In genomic region chr1:166308471-166308850, GRCm38 (mm10) we compare ENCODE assay signal across 8 mouse cellular contexts. TPM values are rescaled to one million over a fixed set of nuclear protein-coding genes. Genes with fewer than 3 reads are reported as not detected.
DNase-seq lines count a peak whose midpoint lies in the region; ATAC-seq and TF ChIP-seq lines count a peak whose summit lies in the region.

No protein-coding gene starts in this region.

- TF ChIP-seq EP300 in heart, postnatal 0 days (IDR thresholded peaks at IDR 0.05; ENCODE audit: low read depth), result no peak

- 21% methylated on average over 5 of the region's 5 CpGs for WGBS in heart, postnatal 0 days
- 15% methylated on average over 5 of the region's 5 CpGs for WGBS in embryonic facial prominence, embryonic 11.5 days
- WGBS in hindbrain, embryonic 14.5 days, result 14% methylated on average over 5 of the region's 5 CpGs
- WGBS in midbrain, embryonic 13.5 days, result 27% methylated on average over 5 of the region's 5 CpGs

- no peaks in the 10 kb centered on the region for H3K9me3 ChIP-seq in heart, postnatal 0 days (replicated peaks; ENCODE audit: control insufficient read depth, low read length)
- no peaks in the 10 kb centered on the region for H3K9me3 ChIP-seq in embryonic facial prominence, embryonic 11.5 days (replicated peaks; ENCODE audit: control insufficient read depth, low read length)
- no peaks in the 10 kb centered on the region for H3K9me3 ChIP-seq in hindbrain, embryonic 14.5 days (ENCODE audit: control insufficient read depth, low read length)
- no peaks in the 10 kb centered on the region for H3K9me3 ChIP-seq in midbrain, embryonic 13.5 days

- no peak for TF ChIP-seq CTCF in heart, postnatal 0 days (IDR thresholded peaks at IDR 0.05; ENCODE audit: low read depth)

- H3K27ac ChIP-seq in heart, postnatal 0 days (ENCODE audit: low read depth), result no peak overlapping the region
- no peak overlapping the region for H3K27ac ChIP-seq in embryonic facial prominence, embryonic 11.5 days (replicated peaks; ENCODE audit: low read depth, low read length)
- no peak overlapping the region for H3K27ac ChIP-seq in hindbrain, embryonic 14.5 days
- peak overlapping the region; percentile 68; the same call in 1 of the 2 replicates for H3K27ac ChIP-seq in midbrain, embryonic 13.5 days

- H3K9ac ChIP-seq in heart, postnatal 0 days (replicated peaks; ENCODE audit: low read depth, low read length), result no peak overlapping the region
- H3K9ac ChIP-seq in embryonic facial prominence, embryonic 11.5 days (replicated peaks; ENCODE audit: low read length), result peak overlapping the region; percentile 61
- H3K9ac ChIP-seq in hindbrain, embryonic 14.5 days, result peak overlapping the region; percentile 75
- H3K9ac ChIP-seq in midbrain, embryonic 13.5 days (replicated peaks), result peak overlapping the region; percentile 78

- H3K4me3 ChIP-seq in heart, postnatal 0 days (ENCODE audit: low read depth, low read length), result peak overlapping the region; percentile 47
- peak overlapping the region; percentile 49 for H3K4me3 ChIP-seq in embryonic facial prominence, embryonic 11.5 days (ENCODE audit: low read depth, low read length)
- H3K4me3 ChIP-seq in hindbrain, embryonic 14.5 days (replicated peaks; ENCODE audit: low read length), result peak overlapping the region; percentile 56
- peak overlapping the region; percentile 56 for H3K4me3 ChIP-seq in midbrain, embryonic 13.5 days (replicated peaks)

- peak overlapping the region; percentile 84 for H3K4me2 ChIP-seq in heart, postnatal 0 days (ENCODE audit: low read depth, low read length)
- peak overlapping the region; percentile 98 for H3K4me2 ChIP-seq in embryonic facial prominence, embryonic 11.5 days (ENCODE audit: low read depth, low read length)
- peak overlapping the region; percentile 91 for H3K4me2 ChIP-seq in hindbrain, embryonic 14.5 days (replicated peaks)
- H3K4me2 ChIP-seq in midbrain, embryonic 13.5 days (replicated peaks), result peak overlapping the region; percentile 82

- no peak for DNase-seq in heart, postnatal 0 days (ENCODE audit: low spot score)
- no peak for DNase-seq in heart, adult 18-20 months
- no peak for DNase-seq in embryonic facial prominence, embryonic 11.5 days (ENCODE audit: low spot score)
- DNase-seq in hindbrain, embryonic 14.5 days (ENCODE audit: low spot score), result no peak
- no peak for DNase-seq in adrenal gland, postnatal 4 days (ENCODE audit: low spot score in 2 of 2)
- no peak for DNase-seq in urinary bladder, postnatal 14 days (ENCODE audit: low spot score)
- DNase-seq in frontal cortex, postnatal 25 days (ENCODE audit: low spot score in 2 of 2), result no peak

- peaks cover 38% of the 10 kb centered on the region for H3K27me3 ChIP-seq in heart, postnatal 0 days (ENCODE audit: control insufficient read depth, insufficient read depth, low read length)
- H3K27me3 ChIP-seq in embryonic facial prominence, embryonic 11.5 days (ENCODE audit: control insufficient read depth, insufficient read depth, low read length), result peaks cover 7% of the 10 kb centered on the region; the same call in 1 of the 2 replicates
- H3K27me3 ChIP-seq in hindbrain, embryonic 14.5 days (ENCODE audit: control insufficient read depth, insufficient read depth, low read length), result 0 out of 2 replicates have a peak, but pooled peaks cover 7% of the 10 kb centered on the region
- H3K27me3 ChIP-seq in midbrain, embryonic 13.5 days, result peaks cover 13% of the 10 kb centered on the region

- ATAC-seq in heart, postnatal 0 days (ENCODE audit: insufficient read depth, low read depth), result no peak
- no peak for ATAC-seq in embryonic facial prominence, embryonic 11.5 days (replicated peaks; ENCODE audit: insufficient number of reproducible peaks, low FRiP score, low TSS enrichment, low read depth)
- no peak for ATAC-seq in hindbrain, embryonic 14.5 days (ENCODE audit: low FRiP score)
- no peak for ATAC-seq in midbrain, embryonic 13.5 days

- peaks cover 12% of the 10 kb centered on the region for H3K4me1 ChIP-seq in heart, postnatal 0 days (ENCODE audit: control insufficient read depth, insufficient read depth)
- H3K4me1 ChIP-seq in embryonic facial prominence, embryonic 11.5 days (ENCODE audit: control insufficient read depth, insufficient read depth, low read length), result no peaks in the 10 kb centered on the region
- peaks cover 14% of the 10 kb centered on the region; the same call in 1 of the 2 replicates for H3K4me1 ChIP-seq in hindbrain, embryonic 14.5 days (replicated peaks; ENCODE audit: control insufficient read depth, insufficient read depth, low read length)
- H3K4me1 ChIP-seq in midbrain, embryonic 13.5 days (replicated peaks), result peaks cover 18% of the 10 kb centered on the region

- no peaks in the 10 kb centered on the region for H3K36me3 ChIP-seq in heart, postnatal 0 days (replicated peaks; ENCODE audit: control insufficient read depth, insufficient read depth, low read length)
- no peaks in the 10 kb centered on the region for H3K36me3 ChIP-seq in embryonic facial prominence, embryonic 11.5 days (replicated peaks; ENCODE audit: control insufficient read depth, insufficient read depth, low read depth, low read length)
- H3K36me3 ChIP-seq in hindbrain, embryonic 14.5 days (replicated peaks; ENCODE audit: control insufficient read depth, insufficient read depth), result no peaks in the 10 kb centered on the region
- peaks cover 19% of the 10 kb centered on the region for H3K36me3 ChIP-seq in midbrain, embryonic 13.5 days

RNA-seq across cellular contexts. Expression of gene Ildr2, which starts 54.5 kb away (rescaled TPM):
- total RNA-seq in heart, postnatal 0 days (2014; rRNA removed; ENCODE audit: low replicate concordance), result 1.9 and 6.9 TPM in 2 replicates
- polyA plus RNA-seq in heart, postnatal 0 days (2015; fragmentation: Nextera tagmentation; extraction: Ambion mirVana), result 0.49 and 0.52 TPM in 2 replicates
- total RNA-seq in heart, adult 18-20 months (2021), result 1 to 10 TPM; 2.2 to 3.8 TPM
- 1.5 and 1.6 TPM in 2 replicates for polyA plus RNA-seq in embryonic facial prominence, embryonic 11.5 days (2014; fragmentation: Nextera tagmentation; extraction: Ambion mirVana)
- 3.6 and 4.1 TPM in 2 replicates for polyA plus RNA-seq in hindbrain, embryonic 14.5 days (2014; fragmentation: Nextera tagmentation; extraction: Ambion mirVana)
- 5.3 and 6.5 TPM in 2 replicates for polyA plus RNA-seq in midbrain, embryonic 13.5 days (2015; fragmentation: Nextera tagmentation; extraction: Ambion mirVana)
- total RNA-seq in adrenal gland, postnatal 4 days (2021), result 1 to 10 TPM; 3.9 to 7.8 TPM
